10 mouse cellular contexts compared by ENCODE assay signal in genomic region chr3:104758869-104759268, GRCm38 (mm10). TPM values are rescaled to one million over a fixed set of nuclear protein-coding genes. Genes with fewer than 3 reads are reported as not detected.
DNase-seq lines count a peak whose midpoint lies in the region; ATAC-seq and TF ChIP-seq lines count a peak whose summit lies in the region.
"Had no signal": no experiment of that assay in that cellular context is flagged by ENCODE, and none has a peak within 500 bp of the region (broad histone marks: within the 10 kb centered on the region; RNA-seq: fewer than 3 reads in every experiment).

No protein-coding gene starts in this region.

- no peaks in the 10 kb centered on the region for H3K9me3 ChIP-seq in heart, embryonic 11.5 days (replicated peaks; ENCODE audit: control insufficient read depth, low read length)
- no peaks in the 10 kb centered on the region for H3K9me3 ChIP-seq in E14TG2a.4 (ENCODE audit: low read length)
- H3K9me3 ChIP-seq in forebrain, postnatal 0 days (ENCODE audit: low read length) = no peaks in the 10 kb centered on the region
- no peaks in the 10 kb centered on the region for H3K9me3 ChIP-seq in liver, embryonic 14.5 days (ENCODE audit: control insufficient read depth, low read length)

- no peaks in the 10 kb centered on the region; the same call in 1 of the 2 replicates for H3K27me3 ChIP-seq in heart, embryonic 11.5 days (ENCODE audit: control insufficient read depth, insufficient read depth, low read length)
- peaks cover 41% of the 10 kb centered on the region for H3K27me3 ChIP-seq in E14TG2a.4 (ENCODE audit: insufficient read depth, low read length)
- peaks cover 5% of the 10 kb centered on the region; the same call in 1 of the 2 replicates for H3K27me3 ChIP-seq in forebrain, postnatal 0 days (ENCODE audit: insufficient read depth, low read length)
- H3K27me3 ChIP-seq in liver, embryonic 14.5 days (ENCODE audit: control insufficient read depth, insufficient read depth, low read length) = peaks cover 3% of the 10 kb centered on the region; the same call in 1 of the 2 replicates

- H3K9ac ChIP-seq in heart, embryonic 11.5 days (ENCODE audit: low read depth, low read length) = peak overlapping the region; percentile 72
- H3K9ac ChIP-seq in forebrain, postnatal 0 days = peak overlapping the region; percentile 46
- H3K9ac ChIP-seq in liver, embryonic 14.5 days (replicated peaks) = no peak overlapping the region

- no peaks in the 10 kb centered on the region for H3K36me3 ChIP-seq in heart, embryonic 11.5 days (ENCODE audit: control insufficient read depth, insufficient read depth, low read length)
- H3K36me3 ChIP-seq in E14TG2a.4 (ENCODE audit: insufficient read depth, low read length) = no peaks in the 10 kb centered on the region
- H3K36me3 ChIP-seq in forebrain, postnatal 0 days (ENCODE audit: insufficient read depth) = no peaks in the 10 kb centered on the region
- no peaks in the 10 kb centered on the region for H3K36me3 ChIP-seq in liver, embryonic 14.5 days (replicated peaks; ENCODE audit: control insufficient read depth, insufficient read depth, low read depth)

- TF ChIP-seq EP300 in liver, embryonic 14.5 days (IDR thresholded peaks at IDR 0.05; ENCODE audit: low read depth) = no peak

- no peak for TF ChIP-seq CTCF in E14TG2a.4 (conservative IDR thresholded peaks at IDR 0.05; ENCODE audit: low read length)
- TF ChIP-seq CTCF in forebrain, postnatal 0 days (IDR thresholded peaks at IDR 0.05; ENCODE audit: low read depth) = no peak
- TF ChIP-seq CTCF in liver, embryonic 14.5 days (IDR thresholded peaks at IDR 0.05; ENCODE audit: low read depth) = no peak

- H3K27ac ChIP-seq in heart, embryonic 11.5 days (ENCODE audit: low read depth, low read length) = no peak overlapping the region
- H3K27ac ChIP-seq in forebrain, postnatal 0 days (ENCODE audit: low read depth, low read length) = no peak overlapping the region
- H3K27ac ChIP-seq in liver, embryonic 14.5 days = no peak overlapping the region

- peak overlapping the region; percentile 40 for H3K4me3 ChIP-seq in heart, embryonic 11.5 days (ENCODE audit: low read depth, low read length)
- H3K4me3 ChIP-seq in E14TG2a.4 (replicated peaks; ENCODE audit: low read length) = peak overlapping the region; percentile 20; the same call in 1 of the 2 replicates
- peak overlapping the region; percentile 39 for H3K4me3 ChIP-seq in forebrain, postnatal 0 days (ENCODE audit: low read depth, low read length)
- peak overlapping the region; percentile 31 to 43; a peak in 2 of 4 replicates for H3K4me3 ChIP-seq in liver, embryonic 14.5 days (ENCODE audit: insufficient read depth in 1 of 2, low read depth in 2 of 2, low read length in 2 of 2)

- no peak for ATAC-seq in heart, embryonic 11.5 days (replicated peaks; ENCODE audit: insufficient number of reproducible peaks, low FRiP score, low TSS enrichment)
- ATAC-seq in forebrain, postnatal 0 days = peak; percentile 50; the same call in 1 of the 2 replicates
- no peak for ATAC-seq in liver, embryonic 14.5 days (ENCODE audit: insufficient read depth)

- no peak for DNase-seq in heart, adult 8-10 months (ENCODE audit: low spot score)
- no peak for DNase-seq in forebrain, postnatal 0 days
- DNase-seq in liver, embryonic 14.5 days (ENCODE audit: low read depth in 3 of 3, low spot score in 3 of 3) = no peak
- DNase-seq in embryo, embryonic 10.5 days (ENCODE audit: low spot score) = no peak
- DNase-seq in c-Kit-positive CD71-positive TER-119-positive erythroid progenitor cells, embryonic 14.5 days (ENCODE audit: low spot score) = no peak
- DNase-seq in ovary, postnatal 36 days (ENCODE audit: low spot score) = no peak

- 24% methylated on average over 5 of the region's 5 CpGs for WGBS in heart, embryonic 11.5 days (ENCODE audit: insufficient replicate concordance)
- WGBS in forebrain, postnatal 0 days = 7% methylated on average over 5 of the region's 5 CpGs
- WGBS in liver, embryonic 14.5 days (ENCODE audit: insufficient replicate concordance) = 13% methylated on average over 5 of the region's 5 CpGs

- peaks cover 4% of the 10 kb centered on the region; the same call in 1 of the 2 replicates for H3K4me1 ChIP-seq in heart, embryonic 11.5 days (ENCODE audit: control insufficient read depth, insufficient read depth, low read length)
- H3K4me1 ChIP-seq in E14TG2a.4 (replicated peaks; ENCODE audit: low read depth, low read length) = peaks cover 21% of the 10 kb centered on the region
- no peaks in the 10 kb centered on the region for H3K4me1 ChIP-seq in forebrain, postnatal 0 days (ENCODE audit: insufficient read depth)
- H3K4me1 ChIP-seq in liver, embryonic 14.5 days (replicated peaks; ENCODE audit: control insufficient read depth in 2 of 2, insufficient read depth in 2 of 2, low read length in 1 of 2) = peaks cover 18 to 28% of the 10 kb centered on the region in 2 experiments

- peak overlapping the region; percentile 76 for H3K4me2 ChIP-seq in heart, embryonic 11.5 days
- H3K4me2 ChIP-seq in forebrain, postnatal 0 days (ENCODE audit: low read depth) = peak overlapping the region; percentile 59
- H3K4me2 ChIP-seq in liver, embryonic 14.5 days (ENCODE audit: low read depth) = peak overlapping the region; percentile 69

RNA-seq across cellular contexts. Expression of gene Ppm1j, which starts 22.0 kb away (rescaled TPM):
- polyA plus RNA-seq in heart, embryonic 11.5 days (2014; fragmentation: Nextera tagmentation; extraction: Ambion mirVana) = 23.5 and 36.9 TPM in 2 replicates
- total RNA-seq in heart, adult 8-10 months (2022) = 10 to 100 TPM; 20.1 to 28.4 (median 25.3) TPM
- 2.5 and 2.6 TPM in 2 replicates for total RNA-seq in forebrain, postnatal 0 days (2014; rRNA removed)
- 2.0 TPM in 2 replicates for polyA plus RNA-seq in forebrain, postnatal 0 days (2015; fragmentation: Nextera tagmentation; extraction: Ambion mirVana)
- polyA plus RNA-seq in liver, embryonic 14.5 days (2012; rRNA removed) = 0.17 and 0.28 TPM in 2 replicates
- not detected in 2 replicates for polyA plus RNA-seq in liver, embryonic 14.5 days (2014; fragmentation: Nextera tagmentation; extraction: Ambion mirVana)

RNA-seq across cellular contexts. Expression of gene Fam19a3, which starts 22.8 kb away (rescaled TPM):
- polyA plus RNA-seq in heart, embryonic 11.5 days (2014; fragmentation: Nextera tagmentation; extraction: Ambion mirVana) = 1.2 and 2.2 TPM in 2 replicates
- total RNA-seq in heart, adult 8-10 months (2022) = 1 to 10 TPM in 3 of 4 experiments, under 1 TPM in 1; 0.72 to 2.1 (median 1.2) TPM
- total RNA-seq in forebrain, postnatal 0 days (2014; rRNA removed) = 0.08 and 0.10 TPM in 2 replicates
- polyA plus RNA-seq in forebrain, postnatal 0 days (2015; fragmentation: Nextera tagmentation; extraction: Ambion mirVana) = 0.05 and 0.18 TPM in 2 replicates
- 0.01 TPM in 1 of 2 replicates, not detected in the other for polyA plus RNA-seq in liver, embryonic 14.5 days (2012; rRNA removed)
- polyA plus RNA-seq in liver, embryonic 14.5 days (2014; fragmentation: Nextera tagmentation; extraction: Ambion mirVana) = not detected in 2 replicates
- total RNA-seq: layer of hippocampus, postnatal 36 days had no signal
- polyA plus RNA-seq: C2C12 had no signal

RNA-seq across cellular contexts. Expression of gene Rhoc, which starts 29.3 kb away (rescaled TPM):
- 242 and 272 TPM in 2 replicates for polyA plus RNA-seq in heart, embryonic 11.5 days (2014; fragmentation: Nextera tagmentation; extraction: Ambion mirVana)
- total RNA-seq in heart, adult 8-10 months (2022) = 10 to 100 TPM; 64.8 to 83.5 (median 79.3) TPM
- total RNA-seq in forebrain, postnatal 0 days (2014; rRNA removed) = 38.0 and 42.7 TPM in 2 replicates
- 42.5 and 45.1 TPM in 2 replicates for polyA plus RNA-seq in forebrain, postnatal 0 days (2015; fragmentation: Nextera tagmentation; extraction: Ambion mirVana)
- polyA plus RNA-seq in liver, embryonic 14.5 days (2012; rRNA removed) = 14.5 and 14.8 TPM in 2 replicates
- 14.5 and 16.5 TPM in 2 replicates for polyA plus RNA-seq in liver, embryonic 14.5 days (2014; fragmentation: Nextera tagmentation; extraction: Ambion mirVana)

RNA-seq across cellular contexts. Expression of gene Mov10, which starts 59.5 kb away (rescaled TPM):
- 35.7 and 41.2 TPM in 2 replicates for polyA plus RNA-seq in heart, embryonic 11.5 days (2014; fragmentation: Nextera tagmentation; extraction: Ambion mirVana)
- 10 to 100 TPM in 1 of 4 experiments, 1 to 10 TPM in 3; 3.6 to 10.0 (median 6.6) TPM for total RNA-seq in heart, adult 8-10 months (2022)
- 3.9 and 7.7 TPM in 2 replicates for total RNA-seq in forebrain, postnatal 0 days (2014; rRNA removed)
- polyA plus RNA-seq in forebrain, postnatal 0 days (2015; fragmentation: Nextera tagmentation; extraction: Ambion mirVana) = 3.9 and 4.6 TPM in 2 replicates
- 8.1 and 8.3 TPM in 2 replicates for polyA plus RNA-seq in liver, embryonic 14.5 days (2012; rRNA removed)
- polyA plus RNA-seq in liver, embryonic 14.5 days (2014; fragmentation: Nextera tagmentation; extraction: Ambion mirVana) = 16.3 and 19.8 TPM in 2 replicates
